Mouse (Mus musculus) adrenal gland (tissue): ENCODE measurements around the gene Tial1.

Experiments used
- intact Hi-C: fragments of 180-260 bp; cut with DNase I; formaldehyde crosslinking; loops from one replicate; pipeline ENCODE4 v1.15.1; 2025
- long read RNA-seq, 2 experiments: library from polyadenylated mRNA; unstranded; transcript quantifications; one replicate each; pipeline ENCODE4 v2.0.0; 2020; ENCODE audit warnings: borderline replicate concordance in 1 of 2; ENCODE audit not compliant: insufficient replicate concordance in 1 of 2

The Tial1 gene
- long read RNA-seq, experiment 1, partial matches to known transcripts, result 6 of 12 reads
- long read RNA-seq, experiment 1, other reads (novel, unspliced or antisense), result 6 of 12 reads
- long read RNA-seq, experiment 2, partial matches to known transcripts, result 1 of 3 reads
- long read RNA-seq, experiment 2, other reads (novel, unspliced or antisense), result 1 of 3 reads

DNA sequence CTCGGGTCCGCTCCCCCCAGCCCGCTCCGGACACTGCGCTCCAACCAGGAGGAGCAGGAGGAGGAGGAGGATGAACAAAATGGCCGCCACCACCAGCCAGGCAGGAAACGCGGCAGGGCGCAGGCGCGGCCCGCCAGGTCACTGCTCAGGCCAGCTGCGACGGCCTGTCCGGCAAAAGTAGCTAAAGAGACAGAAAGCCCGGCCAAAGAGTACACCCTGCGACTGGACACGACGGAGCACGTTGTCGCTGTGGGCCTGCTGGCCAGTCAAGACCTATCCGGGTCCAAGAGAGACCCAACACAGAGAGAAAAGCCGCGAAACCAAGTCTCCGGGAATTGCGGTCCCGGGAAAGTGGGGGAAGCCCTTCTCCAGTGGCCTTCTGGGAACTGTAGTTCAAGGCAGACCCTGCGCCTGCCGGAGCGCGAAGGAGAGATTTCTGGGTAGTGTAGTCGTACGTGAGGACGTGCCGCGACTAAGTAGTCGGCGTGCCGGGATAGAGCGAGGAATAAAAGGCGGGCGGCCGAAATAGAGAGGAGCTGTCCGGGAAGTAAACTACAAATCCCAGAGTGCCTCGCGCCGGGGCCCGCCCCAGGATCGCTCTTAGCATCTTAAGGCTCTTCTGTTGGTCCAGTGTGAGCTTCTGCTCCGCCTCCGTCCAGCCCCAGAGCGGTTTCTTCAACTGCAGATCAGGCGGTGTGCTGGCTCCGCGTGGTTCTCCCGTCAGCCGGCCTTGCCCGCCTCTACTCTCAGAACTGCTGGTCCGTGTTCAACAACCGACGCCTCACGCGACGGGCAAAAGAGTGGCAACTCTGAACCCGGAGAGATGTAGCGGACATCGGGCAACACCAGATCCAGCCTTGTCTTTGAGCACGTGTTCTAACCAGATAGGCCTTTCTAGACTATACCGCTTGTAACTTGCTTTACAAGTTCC, at the start of gene Tial1:
Tial1 (minus strand) TSS at position 433 of the 931 bp plus-strand sequence.
- intact Hi-C loops, result no loop called here

DNA sequence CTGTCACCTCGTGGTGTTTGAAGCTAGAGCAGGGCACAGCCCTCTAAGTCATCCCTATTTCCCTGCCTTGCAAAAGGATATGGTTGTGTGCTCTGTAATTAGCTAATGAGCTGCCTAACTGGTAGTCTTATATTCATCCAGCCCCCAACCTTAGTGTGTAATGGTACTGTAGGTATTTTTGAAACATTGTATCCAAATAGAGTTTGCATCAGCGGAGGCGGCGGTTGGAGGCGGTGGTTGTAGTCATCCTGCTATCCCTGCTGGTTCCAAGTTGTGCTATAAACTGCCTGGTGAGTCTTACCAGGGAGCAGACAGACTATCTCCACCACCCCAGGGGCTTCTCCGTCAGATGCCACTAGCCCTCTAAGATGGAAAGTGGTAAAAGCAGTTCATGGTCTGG, 42.6 kb upstream of the Tial1 start:
- intact Hi-C loops, result no loop called here

- intact Hi-C loops, result no loop called here
Measured at GRCm38 (mm10) chr7:128499801-128500200, 38.3 kb upstream of the Tial1 start.

GRCm38 (mm10) chr7:128494546-128494945, 33.0 kb upstream of the Tial1 start:
- intact Hi-C loops, result no loop called here

DNA sequence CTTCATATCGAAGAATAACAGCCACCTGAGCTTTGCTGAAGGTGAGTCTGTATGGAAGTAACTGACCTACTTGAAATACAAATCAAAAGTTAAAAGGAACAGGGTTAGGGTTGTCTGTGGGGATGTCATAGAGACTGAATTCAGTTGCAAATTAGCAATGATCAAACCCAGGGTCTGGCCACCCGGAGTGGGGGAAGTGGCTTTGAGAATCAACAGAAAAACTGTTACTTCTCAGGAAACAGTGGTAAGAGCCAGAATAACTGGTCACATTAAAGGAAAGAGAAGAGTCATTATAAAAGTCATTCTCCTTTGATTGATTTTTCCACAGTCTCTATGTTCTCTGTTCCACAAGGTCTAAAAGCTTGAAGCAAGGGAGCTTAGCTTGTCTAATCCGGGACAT, 27.5 kb upstream of the Tial1 start:
- intact Hi-C loops, result no loop called here

DNA sequence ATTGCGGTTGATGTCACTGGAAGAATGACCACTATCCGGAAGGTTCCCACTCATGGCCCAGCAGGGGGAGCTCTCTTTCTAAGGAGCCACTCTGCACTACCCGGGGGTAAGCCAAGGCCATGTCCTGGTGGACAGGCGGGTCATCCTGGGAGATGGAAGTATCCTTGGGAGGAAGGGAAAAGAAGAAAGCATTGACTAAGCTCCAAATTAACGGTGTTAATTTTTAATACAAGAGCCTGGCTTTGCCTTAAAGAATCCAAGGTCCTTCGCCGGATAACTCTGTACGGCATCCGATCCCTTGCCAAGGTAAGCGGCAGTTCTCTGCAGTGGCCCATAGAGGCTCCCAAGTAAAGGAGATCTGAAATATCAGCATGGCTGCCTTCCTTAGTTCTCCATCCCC, 12.8 kb upstream of the Tial1 start:
- intact Hi-C loops, result loop anchor here (1.0 to 5.0 kb wide), 2 partner anchors 88 to 216 kb away; no protein-coding TSS in a partner anchor

GRCm38 (mm10) chr7:128462406-128462805, 889 bp upstream of the Tial1 start:
- intact Hi-C loops, result no loop called here

GRCm38 (mm10) chr7:128460865-128461228, 670 bp downstream of the Tial1 start:
- intact Hi-C loops, result no loop called here

DNA sequence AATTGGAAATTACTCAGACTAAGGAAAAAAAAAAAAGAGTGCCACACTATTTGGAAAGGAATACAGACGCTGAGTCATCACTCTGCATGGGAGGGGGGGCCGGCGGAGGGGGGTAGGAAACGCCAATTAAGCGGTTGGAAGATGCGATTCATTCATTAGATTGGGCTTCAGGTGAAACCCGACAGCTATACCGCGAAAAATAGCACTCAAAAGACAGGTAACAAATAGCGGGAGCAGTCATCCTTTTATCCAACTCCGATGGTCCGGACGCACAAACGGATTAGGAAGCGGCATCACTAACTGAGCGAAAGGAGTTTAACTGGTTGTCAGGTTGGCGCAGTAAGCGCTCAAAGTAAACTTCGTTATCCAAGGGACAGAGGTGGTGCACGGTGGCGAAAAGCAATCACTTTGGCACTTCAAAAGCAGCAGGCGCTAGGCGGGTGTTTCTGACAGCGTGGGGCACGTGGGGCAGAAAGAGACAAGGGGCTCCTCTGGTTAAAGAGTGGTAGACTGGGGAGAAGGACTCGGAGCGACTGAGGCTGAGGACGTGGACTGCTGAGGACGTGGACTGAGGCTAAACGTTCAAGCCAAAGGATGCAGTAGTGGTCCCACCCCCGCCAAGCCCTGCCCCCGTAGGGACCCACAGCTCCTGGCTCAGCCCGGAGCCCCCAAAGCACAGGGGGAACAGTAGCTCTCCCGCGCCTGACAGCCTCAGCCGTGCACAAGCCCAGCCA, 1.2 kb downstream of the Tial1 start:
- intact Hi-C loops, result no loop called here

DNA sequence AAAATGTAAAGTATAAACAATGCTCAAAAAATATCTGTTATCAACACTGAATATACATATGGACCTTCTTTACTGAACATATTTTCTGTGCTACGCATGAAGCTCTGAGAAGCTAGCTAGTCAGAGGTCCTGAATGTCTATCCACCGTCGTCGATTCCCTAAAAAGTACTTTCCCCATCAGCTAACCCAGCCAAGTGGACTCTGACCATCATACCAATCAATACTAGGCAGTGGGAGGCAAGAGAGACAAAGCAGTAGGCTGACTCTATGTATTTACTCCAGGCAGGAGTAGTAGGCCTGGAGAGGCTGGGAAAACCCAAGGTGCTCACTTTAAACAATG, 1.8 kb downstream of the Tial1 start:
- intact Hi-C loops, result no loop called here

DNA sequence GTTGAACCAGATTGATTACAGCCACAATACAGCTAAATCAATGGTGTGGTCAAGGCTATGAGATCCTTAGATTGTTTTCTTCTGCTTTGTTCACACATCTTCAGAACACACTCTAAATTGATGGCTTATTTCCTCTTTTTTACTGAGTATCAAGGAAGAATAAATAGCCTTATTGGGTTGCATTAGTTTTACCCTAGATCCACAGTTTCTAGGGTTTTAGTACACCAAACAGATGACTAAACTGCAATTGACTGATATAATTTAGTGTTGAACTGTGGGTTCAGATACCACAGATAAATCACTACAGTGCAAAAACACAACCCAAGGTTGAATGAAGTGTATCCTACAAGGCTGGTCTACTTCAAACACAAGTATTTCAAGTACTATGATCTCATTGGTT, 3.5 kb downstream of the Tial1 start:
- intact Hi-C loops, result no loop called here

DNA sequence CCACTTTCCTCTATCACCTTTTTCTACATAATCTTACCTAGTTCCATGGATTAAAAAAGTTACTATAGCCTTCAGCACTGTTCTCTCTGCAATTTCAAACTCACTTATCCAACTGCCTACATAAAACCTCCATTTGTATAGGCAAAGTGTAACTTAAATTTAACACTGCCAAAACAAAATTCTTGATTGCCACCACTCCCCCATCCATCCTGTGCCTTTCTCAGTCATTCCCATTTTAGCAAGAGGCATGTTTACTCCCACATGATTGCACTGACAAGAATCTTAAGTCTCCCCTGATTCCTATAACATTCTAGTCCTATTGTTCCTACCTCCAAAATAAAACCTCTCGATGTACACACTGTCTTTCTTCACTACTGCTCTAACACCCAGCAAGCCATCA, 8.8 kb downstream of the Tial1 start:
- intact Hi-C loops, result no loop called here

- intact Hi-C loops, result no loop called here
Measured at GRCm38 (mm10) chr7:128440584-128440983, 20.9 kb downstream of the Tial1 start.

- intact Hi-C loops, result no loop called here
Measured at GRCm38 (mm10) chr7:128439251-128439650, 22.3 kb downstream of the Tial1 start.

DNA sequence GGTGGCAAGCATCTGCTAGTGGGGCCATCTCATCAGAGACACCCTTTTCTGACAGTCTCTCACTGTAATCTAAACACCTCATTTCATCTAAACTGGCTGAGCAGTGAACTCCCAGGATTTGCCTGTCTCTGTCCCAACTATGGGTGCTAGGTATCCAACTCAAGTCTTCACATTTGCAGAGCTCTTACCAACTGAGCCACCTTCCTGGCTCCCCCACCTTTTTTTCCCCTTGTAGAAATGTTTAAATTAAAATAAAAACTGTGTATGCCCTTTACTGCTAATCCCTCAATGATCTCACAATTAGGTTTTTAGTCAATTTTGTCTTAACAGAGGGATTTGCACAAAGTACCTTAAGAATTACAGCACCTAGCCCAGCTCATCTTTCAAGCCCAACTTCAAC, 23.4 kb downstream of the Tial1 start:
- intact Hi-C loops, result no loop called here

DNA sequence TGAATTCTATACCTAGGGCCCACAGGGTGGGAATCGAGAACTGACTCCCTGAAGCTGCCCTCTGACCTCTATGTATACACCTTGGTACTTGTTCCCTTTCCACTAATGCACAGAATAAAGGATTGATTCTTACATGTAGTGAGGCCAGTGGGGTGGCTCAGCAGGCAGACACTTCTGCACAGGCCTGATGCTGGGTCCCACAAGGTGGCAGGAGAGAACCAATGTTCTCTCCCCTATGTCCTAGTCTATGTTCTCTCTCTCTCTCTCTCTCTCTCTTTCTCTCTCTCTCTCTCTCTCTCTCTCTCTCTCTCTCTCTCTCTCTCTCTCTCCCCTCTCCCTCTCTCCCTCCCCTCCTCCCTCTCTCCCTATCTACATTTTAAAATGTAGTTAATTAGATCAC, 28.3 kb downstream of the Tial1 start:
- intact Hi-C loops, result no loop called here

- intact Hi-C loops, result no loop called here
Measured at GRCm38 (mm10) chr7:128432574-128432973, 28.9 kb downstream of the Tial1 start.

- intact Hi-C loops, result no loop called here
Measured at GRCm38 (mm10) chr7:128422491-128422890, 39.0 kb downstream of the Tial1 start.

- intact Hi-C loops, result no loop called here
Measured at GRCm38 (mm10) chr7:128421701-128422100, 39.8 kb downstream of the Tial1 start.

DNA sequence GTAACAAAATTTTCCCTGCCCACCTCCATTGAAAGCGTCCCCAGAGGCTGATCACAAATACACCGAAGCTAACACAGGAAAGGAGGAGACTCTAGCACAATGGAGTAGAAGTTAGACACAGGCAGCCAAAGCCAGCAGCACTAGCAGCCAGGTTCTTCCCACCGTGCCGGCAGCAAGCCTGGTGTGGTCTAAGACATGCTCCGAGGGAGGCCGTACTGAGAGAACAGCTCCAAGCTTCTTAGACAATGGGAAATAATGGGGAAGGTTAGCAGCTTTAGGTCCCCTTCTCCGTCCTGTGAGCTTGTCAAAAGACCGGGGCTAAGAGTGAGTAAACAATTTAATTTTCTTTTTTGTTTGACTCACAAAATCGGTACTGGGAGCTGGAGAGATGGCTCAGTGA, 41.8 kb downstream of the Tial1 start:
- intact Hi-C loops, result no loop called here

- intact Hi-C loops, result no loop called here
Measured at GRCm38 (mm10) chr7:128417930-128418779, 43.4 kb downstream of the Tial1 start, which contains the start of gene Rgs10. Gene Rgs10 (minus strand): TSS chr7:128418758.
